9 mouse cellular contexts compared by ENCODE assay signal in genomic region chr19:16372752-16373486, GRCm38 (mm10).
A peak's percentile ranks its signal among the peaks of the same experiment; 100 is the strongest.
DNase-seq lines count a peak whose midpoint lies in the region; ATAC-seq and TF ChIP-seq lines count a peak whose summit lies in the region.
"Had no signal": no experiment of that assay in that cellular context is flagged by ENCODE, and none has a peak within 500 bp of the region (broad histone marks: within the 10 kb centered on the region; RNA-seq: fewer than 3 reads in every experiment).

No protein-coding gene starts in this region.

- H3K27me3 ChIP-seq in neural tube, embryonic 11.5 days (ENCODE audit: control insufficient read depth, insufficient read depth, low read length) = no peaks in the 10 kb centered on the region
- H3K27me3 ChIP-seq in forebrain, embryonic 14.5 days (replicated peaks; ENCODE audit: control insufficient read depth, insufficient read depth, low read length) = no peaks in the 10 kb centered on the region
- H3K27me3 ChIP-seq in liver, embryonic 12.5 days (replicated peaks) = no peaks in the 10 kb centered on the region
- no peaks in the 10 kb centered on the region for H3K27me3 ChIP-seq in neural tube, embryonic 13.5 days
- no peaks in the 10 kb centered on the region for H3K27me3 ChIP-seq in kidney, adult 2 months (replicated peaks; ENCODE audit: control insufficient read depth, insufficient read depth, low read length)

- H3K9ac ChIP-seq in neural tube, embryonic 11.5 days (ENCODE audit: low read length) = no peak overlapping the region
- peak overlapping the region; percentile 21; the same call in 1 of the 2 replicates for H3K9ac ChIP-seq in forebrain, embryonic 14.5 days (ENCODE audit: low read length)
- no peak overlapping the region for H3K9ac ChIP-seq in liver, embryonic 12.5 days
- peak overlapping the region; percentile 51; the same call in 1 of the 2 replicates for H3K9ac ChIP-seq in neural tube, embryonic 13.5 days
- H3K9ac ChIP-seq: liver, embryonic 14.5 days had no signal

- no peak overlapping the region for H3K4me2 ChIP-seq in neural tube, embryonic 11.5 days (ENCODE audit: low read depth)
- no peak overlapping the region for H3K4me2 ChIP-seq in forebrain, embryonic 14.5 days (ENCODE audit: low read length)
- H3K4me2 ChIP-seq in liver, embryonic 12.5 days = no peak overlapping the region
- no peak overlapping the region for H3K4me2 ChIP-seq in neural tube, embryonic 13.5 days

- H3K36me3 ChIP-seq in neural tube, embryonic 11.5 days (ENCODE audit: control insufficient read depth, insufficient read depth, low read length) = no peaks in the 10 kb centered on the region
- H3K36me3 ChIP-seq in forebrain, embryonic 14.5 days (ENCODE audit: control insufficient read depth, insufficient read depth, low read length) = no peaks in the 10 kb centered on the region
- H3K36me3 ChIP-seq in liver, embryonic 12.5 days = no peaks in the 10 kb centered on the region
- peaks cover 3% of the 10 kb centered on the region; the same call in 1 of the 2 replicates for H3K36me3 ChIP-seq in neural tube, embryonic 13.5 days
- no peaks in the 10 kb centered on the region for H3K36me3 ChIP-seq in kidney, adult 2 months (ENCODE audit: control insufficient read depth, insufficient read depth, low read length)

- H3K27ac ChIP-seq in neural tube, embryonic 11.5 days (ENCODE audit: low read depth, low read length) = peak overlapping the region; percentile 24; the same call in 1 of the 2 replicates
- 0 out of 2 replicates have a peak overlapping the region, but pooled peaks have one; percentile 21 for H3K27ac ChIP-seq in forebrain, embryonic 14.5 days (ENCODE audit: low read depth, low read length)
- no peak overlapping the region for H3K27ac ChIP-seq in liver, embryonic 12.5 days
- H3K27ac ChIP-seq in neural tube, embryonic 13.5 days (replicated peaks) = peak overlapping the region; percentile 77
- no peak overlapping the region for H3K27ac ChIP-seq in kidney, adult 2 months (ENCODE audit: insufficient read depth, low read depth, low read length)
- H3K27ac ChIP-seq: liver, embryonic 14.5 days had no signal

- WGBS in neural tube, embryonic 11.5 days = 58% methylated on average over 9 of the region's 9 CpGs
- WGBS in forebrain, embryonic 14.5 days = 66% methylated on average over 9 of the region's 9 CpGs
- WGBS in liver, embryonic 12.5 days (ENCODE audit: insufficient replicate concordance) = 66% methylated on average over 9 of the region's 9 CpGs
- 60% methylated on average over 9 of the region's 9 CpGs for WGBS in neural tube, embryonic 13.5 days
- 71% methylated on average over 9 of the region's 9 CpGs for WGBS in kidney, adult 2 months

- no peak for TF ChIP-seq POLR2A in kidney, adult 2 months (IDR thresholded peaks at IDR 0.05; ENCODE audit: low read depth, low read length)

- TF ChIP-seq CTCF in kidney, adult 2 months (conservative IDR thresholded peaks at IDR 0.05; ENCODE audit: insufficient read depth, insufficient read length, low read depth, low read length) = no peak

- H3K9me3 ChIP-seq in neural tube, embryonic 11.5 days (ENCODE audit: control insufficient read depth, low read length) = no peaks in the 10 kb centered on the region
- H3K9me3 ChIP-seq in forebrain, embryonic 14.5 days (replicated peaks; ENCODE audit: control insufficient read depth, low read length) = no peaks in the 10 kb centered on the region
- H3K9me3 ChIP-seq in liver, embryonic 12.5 days (replicated peaks) = no peaks in the 10 kb centered on the region
- H3K9me3 ChIP-seq in neural tube, embryonic 13.5 days = no peaks in the 10 kb centered on the region

- H3K4me1 ChIP-seq in neural tube, embryonic 11.5 days (ENCODE audit: control insufficient read depth, insufficient read depth, low read length) = peaks cover 11% of the 10 kb centered on the region
- H3K4me1 ChIP-seq in forebrain, embryonic 14.5 days (ENCODE audit: control insufficient read depth, insufficient read depth, low read length) = peaks cover 14% of the 10 kb centered on the region
- H3K4me1 ChIP-seq in liver, embryonic 12.5 days = peaks cover 4% of the 10 kb centered on the region; the same call in 1 of the 2 replicates
- peaks cover 34% of the 10 kb centered on the region for H3K4me1 ChIP-seq in neural tube, embryonic 13.5 days (replicated peaks)
- no peaks in the 10 kb centered on the region for H3K4me1 ChIP-seq in kidney, adult 2 months (ENCODE audit: control insufficient read depth, insufficient read depth, low read length)

- H3K4me3 ChIP-seq in neural tube, embryonic 11.5 days (ENCODE audit: low read depth, low read length) = no peak overlapping the region
- H3K4me3 ChIP-seq in forebrain, embryonic 14.5 days (ENCODE audit: low read depth, low read length) = no peak overlapping the region
- no peak overlapping the region for H3K4me3 ChIP-seq in liver, embryonic 12.5 days
- H3K4me3 ChIP-seq in neural tube, embryonic 13.5 days = no peak overlapping the region
- H3K4me3 ChIP-seq in kidney, adult 2 months (ENCODE audit: insufficient read depth, low read depth, low read length) = no peak overlapping the region

- no peak for ATAC-seq in neural tube, embryonic 11.5 days (ENCODE audit: insufficient read depth, low FRiP score, low TSS enrichment)
- peak; percentile 26; the same call in 1 of the 2 replicates for ATAC-seq in forebrain, embryonic 14.5 days
- 0 out of 2 replicates have a peak, but pooled peaks have one; percentile 30 for ATAC-seq in liver, embryonic 12.5 days
- peak; percentile 52; the same call in 1 of the 2 replicates for ATAC-seq in neural tube, embryonic 13.5 days (ENCODE audit: low read depth)

- no peak for DNase-seq in neural tube, embryonic 11.5 days (ENCODE audit: low spot score)
- no peak for DNase-seq in neural tube, embryonic 10.5 days (ENCODE audit: extremely low spot score, low spot score)
- no peak for DNase-seq in forebrain, embryonic 14.5 days (ENCODE audit: low spot score)
- no peak for DNase-seq in testis, postnatal 10 days (ENCODE audit: low spot score)
- DNase-seq in kidney, adult 2 months = no peak
- no peak for DNase-seq in urinary bladder, adult 2 months (ENCODE audit: low spot score)

Comparison
In these comparisons a context has a peak if more than half of its experiments do, and no peak if none do; other contexts are left out.
1. H3K9ac ChIP-seq: peak in forebrain, embryonic 14.5 days (single experiment) and neural tube, embryonic 13.5 days (single experiment); none in neural tube, embryonic 11.5 days (single experiment) and liver, embryonic 12.5 days (single experiment).
2. H3K27ac ChIP-seq: peak in neural tube, embryonic 11.5 days (single experiment), forebrain, embryonic 14.5 days (single experiment) and neural tube, embryonic 13.5 days (single experiment); none in liver, embryonic 12.5 days (single experiment) and kidney, adult 2 months (single experiment).